ENCODE assay signal across 13 mouse cellular contexts in the genomic region with DNA sequence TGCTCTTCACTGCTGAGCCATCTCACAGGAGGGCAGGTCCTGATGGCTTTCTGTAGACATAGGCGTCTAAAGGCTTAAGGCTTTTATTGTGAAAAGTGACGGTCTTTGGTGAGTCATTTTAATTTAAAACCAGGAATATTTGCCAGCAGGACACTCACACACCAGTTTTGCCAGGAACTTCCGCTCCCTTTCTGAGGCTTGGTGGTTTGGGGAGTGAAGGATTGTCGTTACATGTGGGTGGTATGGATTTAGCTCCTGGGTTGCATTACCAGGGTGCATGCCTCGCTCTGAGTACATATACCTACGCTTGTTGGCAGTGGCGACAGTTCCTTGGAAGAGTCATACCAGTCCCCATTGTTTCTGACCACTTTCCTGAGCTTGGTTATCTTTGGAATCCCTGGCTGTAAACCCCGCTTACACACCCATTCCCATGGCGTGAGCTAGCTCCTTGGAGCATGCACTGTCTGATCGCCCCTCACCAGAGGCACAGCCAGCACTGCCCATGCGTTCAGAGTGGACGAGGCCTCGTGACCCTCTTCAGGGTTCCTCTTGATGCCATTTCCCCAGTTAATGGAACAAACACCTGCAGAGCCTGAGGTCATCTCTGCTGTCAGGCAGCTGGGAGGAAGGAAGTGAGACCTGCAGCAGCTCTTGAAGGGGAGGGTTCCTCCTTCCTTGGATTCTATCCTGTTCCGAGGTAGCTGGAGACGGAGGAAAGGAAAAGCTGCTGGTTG. TPM values are rescaled to one million over a fixed set of nuclear protein-coding genes. Genes with fewer than 3 reads are reported as not detected.
DNase-seq lines count a peak whose midpoint lies in the region; ATAC-seq lines count a peak whose summit lies in the region.
"Had no signal": no experiment of that assay in that cellular context is flagged by ENCODE, and none has a peak within 500 bp of the region (broad histone marks: within the 10 kb centered on the region; RNA-seq: fewer than 3 reads in every experiment).

No protein-coding gene starts in this region.

- H3K4me3 ChIP-seq in intestine, embryonic 15.5 days (replicated peaks), result no peak overlapping the region
- no peak overlapping the region for H3K4me3 ChIP-seq in intestine, embryonic 16.5 days (ENCODE audit: low read length)
- no peak overlapping the region for H3K4me3 ChIP-seq in heart, embryonic 16.5 days (ENCODE audit: low read length)
- H3K4me3 ChIP-seq: liver, embryonic 13.5 days had no signal

- H3K9me3 ChIP-seq in intestine, embryonic 15.5 days, result no peaks in the 10 kb centered on the region
- H3K9me3 ChIP-seq in intestine, embryonic 16.5 days (ENCODE audit: control insufficient read depth, low read length), result no peaks in the 10 kb centered on the region
- H3K9me3 ChIP-seq in heart, embryonic 16.5 days (replicated peaks; ENCODE audit: control insufficient read depth, low read length), result no peaks in the 10 kb centered on the region
- H3K9me3 ChIP-seq: liver, embryonic 13.5 days had no signal

- no peaks in the 10 kb centered on the region for H3K36me3 ChIP-seq in intestine, embryonic 15.5 days
- no peaks in the 10 kb centered on the region for H3K36me3 ChIP-seq in intestine, embryonic 16.5 days (ENCODE audit: control insufficient read depth, insufficient read depth, low read length)
- no peaks in the 10 kb centered on the region for H3K36me3 ChIP-seq in heart, embryonic 16.5 days (ENCODE audit: control insufficient read depth, insufficient read depth)
- H3K36me3 ChIP-seq: liver, embryonic 13.5 days had no signal

- peaks cover 17% of the 10 kb centered on the region for H3K4me1 ChIP-seq in intestine, embryonic 15.5 days (replicated peaks)
- H3K4me1 ChIP-seq in intestine, embryonic 16.5 days (ENCODE audit: control insufficient read depth, insufficient read depth, low read length), result peaks cover 14% of the 10 kb centered on the region
- peaks cover 22% of the 10 kb centered on the region for H3K4me1 ChIP-seq in heart, embryonic 16.5 days (ENCODE audit: control insufficient read depth, insufficient read depth, low read length)

- no peaks in the 10 kb centered on the region for H3K27me3 ChIP-seq in intestine, embryonic 15.5 days (replicated peaks)
- no peaks in the 10 kb centered on the region for H3K27me3 ChIP-seq in intestine, embryonic 16.5 days (replicated peaks; ENCODE audit: control insufficient read depth, insufficient read depth, low read length)
- H3K27me3 ChIP-seq in heart, embryonic 16.5 days (ENCODE audit: control insufficient read depth, insufficient read depth, low read length), result no peaks in the 10 kb centered on the region
- H3K27me3 ChIP-seq: liver, embryonic 13.5 days had no signal

- no peak overlapping the region for H3K27ac ChIP-seq in intestine, embryonic 15.5 days
- H3K27ac ChIP-seq in intestine, embryonic 16.5 days (ENCODE audit: low read length), result no peak overlapping the region
- peak overlapping the region; percentile 28 for H3K27ac ChIP-seq in heart, embryonic 16.5 days (ENCODE audit: low read length)
- H3K27ac ChIP-seq: liver, embryonic 13.5 days had no signal

- ATAC-seq in intestine, embryonic 15.5 days, result peak; percentile 52
- ATAC-seq in intestine, embryonic 16.5 days, result no peak
- no peak for ATAC-seq in heart, embryonic 16.5 days (replicated peaks; ENCODE audit: extremely low read depth, insufficient read depth, low FRiP score)
- ATAC-seq: inflammation-experienced regulatory T-cells, adult 6 months had no signal

- no peak overlapping the region for H3K4me2 ChIP-seq in intestine, embryonic 15.5 days (replicated peaks)
- H3K4me2 ChIP-seq in intestine, embryonic 16.5 days (ENCODE audit: low read depth, low read length), result no peak overlapping the region
- no peak overlapping the region for H3K4me2 ChIP-seq in heart, embryonic 16.5 days (ENCODE audit: low read depth, low read length)
- H3K4me2 ChIP-seq: liver, embryonic 13.5 days; midbrain, embryonic 11.5 days had no signal

- DNase-seq in 3134 (ENCODE audit: extremely low read depth, insufficient read length, low spot score), result peak; percentile 53
- DNase-seq in NIH3T3 (ENCODE audit: low read depth), result peak; percentile 75
- no peak for DNase-seq in ovary, adult 18-20 months (ENCODE audit: low spot score)
- no peak for DNase-seq in ovary, postnatal 36 days (ENCODE audit: low spot score)
- no peak for DNase-seq in urinary bladder, postnatal 36 days (ENCODE audit: low spot score in 2 of 2)
- DNase-seq: cerebellum, adult 8-10 months; liver, embryonic 13.5 days had no signal

- H3K9ac ChIP-seq in intestine, embryonic 15.5 days, result no peak overlapping the region
- H3K9ac ChIP-seq in intestine, embryonic 16.5 days (ENCODE audit: low read depth, low read length), result no peak overlapping the region
- H3K9ac ChIP-seq in heart, embryonic 16.5 days (ENCODE audit: low read length), result no peak overlapping the region
- H3K9ac ChIP-seq: liver, embryonic 13.5 days had no signal

- 69% methylated on average over 15 of the region's 15 CpGs for WGBS in intestine, embryonic 15.5 days
- 70% methylated on average over 15 of the region's 15 CpGs for WGBS in intestine, embryonic 16.5 days
- 72% methylated on average over 15 of the region's 15 CpGs for WGBS in heart, embryonic 16.5 days

RNA-seq across cellular contexts. Expression of a gene that starts 9.8 kb away (rescaled TPM):
- 41.7 and 43.8 TPM in 2 replicates for polyA plus RNA-seq in intestine, embryonic 15.5 days (2015; fragmentation: Nextera tagmentation; extraction: Ambion mirVana)
- polyA plus RNA-seq in intestine, embryonic 16.5 days (2015; fragmentation: Nextera tagmentation; extraction: Ambion mirVana), result 41.2 and 46.5 TPM in 2 replicates
- 28.7 and 38.3 TPM in 2 replicates for polyA plus RNA-seq in heart, embryonic 16.5 days (2015; fragmentation: Nextera tagmentation; extraction: Ambion mirVana)

RNA-seq across cellular contexts. Expression of a gene that starts 42.8 kb away (rescaled TPM):
- 36.3 and 39.9 TPM in 2 replicates for polyA plus RNA-seq in intestine, embryonic 15.5 days (2015; fragmentation: Nextera tagmentation; extraction: Ambion mirVana)
- 38.2 and 41.4 TPM in 2 replicates for polyA plus RNA-seq in intestine, embryonic 16.5 days (2015; fragmentation: Nextera tagmentation; extraction: Ambion mirVana)
- 32.0 and 39.3 TPM in 2 replicates for polyA plus RNA-seq in heart, embryonic 16.5 days (2015; fragmentation: Nextera tagmentation; extraction: Ambion mirVana)

RNA-seq across cellular contexts. Expression of a gene that starts 42.8 kb away (rescaled TPM):
- 13.3 TPM in 2 replicates for polyA plus RNA-seq in intestine, embryonic 15.5 days (2015; fragmentation: Nextera tagmentation; extraction: Ambion mirVana)
- 14.7 and 15.2 TPM in 2 replicates for polyA plus RNA-seq in intestine, embryonic 16.5 days (2015; fragmentation: Nextera tagmentation; extraction: Ambion mirVana)
- 13.5 and 15.8 TPM in 2 replicates for polyA plus RNA-seq in heart, embryonic 16.5 days (2015; fragmentation: Nextera tagmentation; extraction: Ambion mirVana)

RNA-seq across cellular contexts. Expression of a gene that starts 50.6 kb away (rescaled TPM):
- 0.38 TPM in 1 of 2 replicates, not detected in the other for polyA plus RNA-seq in intestine, embryonic 15.5 days (2015; fragmentation: Nextera tagmentation; extraction: Ambion mirVana)
- 0.38 and 0.55 TPM in 2 replicates for polyA plus RNA-seq in intestine, embryonic 16.5 days (2015; fragmentation: Nextera tagmentation; extraction: Ambion mirVana)
- 0.34 and 0.41 TPM in 2 replicates for polyA plus RNA-seq in heart, embryonic 16.5 days (2015; fragmentation: Nextera tagmentation; extraction: Ambion mirVana)
- polyA plus RNA-seq: liver, embryonic 13.5 days; midbrain, embryonic 11.5 days; neural tube, embryonic 14.5 days had no signal

RNA-seq across cellular contexts. Expression of a gene that starts 58.5 kb away (rescaled TPM):
- polyA plus RNA-seq in intestine, embryonic 15.5 days (2015; fragmentation: Nextera tagmentation; extraction: Ambion mirVana), result 40.9 and 42.4 TPM in 2 replicates
- 10.8 and 12.5 TPM in 2 replicates for polyA plus RNA-seq in intestine, embryonic 16.5 days (2015; fragmentation: Nextera tagmentation; extraction: Ambion mirVana)
- polyA plus RNA-seq in heart, embryonic 16.5 days (2015; fragmentation: Nextera tagmentation; extraction: Ambion mirVana), result 6.7 and 16.8 TPM in 2 replicates

Comparison
In these comparisons a context has a peak if more than half of its experiments do, and no peak if none do; other contexts are left out.
1. DNase-seq: peak in 3134 (single experiment) and NIH3T3 (single experiment); none in ovary, adult 18-20 months (single experiment), ovary, postnatal 36 days (single experiment) and urinary bladder, postnatal 36 days (0 of 2).